Mouse (Mus musculus): Measurements from ENCODE around the gene Kif1c.

DNA sequence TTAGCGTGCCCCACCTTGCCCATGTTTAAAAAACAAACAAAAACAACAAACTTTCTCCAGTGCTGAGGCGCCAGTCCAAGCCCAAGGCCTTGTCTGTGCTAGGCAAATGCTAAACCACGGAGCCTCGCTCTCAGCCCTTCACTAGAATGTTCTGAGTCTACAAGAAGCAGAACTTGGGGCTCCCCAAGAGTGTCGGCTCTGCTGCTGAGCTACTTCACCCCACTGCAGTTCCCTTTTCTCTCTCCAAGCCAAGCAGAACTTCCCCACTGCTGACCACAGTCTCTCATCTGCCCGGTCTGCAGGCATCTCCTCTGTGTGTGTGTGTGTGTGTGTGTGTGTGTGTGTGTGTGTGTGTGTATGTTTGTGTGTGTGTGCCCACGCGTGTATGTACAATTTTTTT lies 20.5 kb upstream of the Kif1c start:
- TF ChIP-seq POLR2A (IDR thresholded peaks at IDR 0.05; ENCODE audit: control insufficient read depth in 1 of 2, insufficient read depth in 1 of 2, low read depth in 1 of 2, low read length in 2 of 2, poor library complexity in 1 of 2), result no peak
- no peak for TF ChIP-seq TCF12 (IDR thresholded peaks at IDR 0.05; ENCODE audit: low read depth, low read length)
- TF ChIP-seq HCFC1 (IDR thresholded peaks at IDR 0.05; ENCODE audit: low read depth, low read length), result no peak
- TF ChIP-seq MEF2A (IDR thresholded peaks at IDR 0.05; ENCODE audit: extremely low read depth, insufficient replicate concordance, low read depth, low read length, poor library complexity, severe bottlenecking), result no peak
- TF ChIP-seq NELFE (IDR thresholded peaks at IDR 0.05; ENCODE audit: low read depth, low read length), result no peak
- TF ChIP-seq ELF1 (IDR thresholded peaks at IDR 0.05; ENCODE audit: low read depth, low read length), result no peak
- TF ChIP-seq E2F4 (IDR thresholded peaks at IDR 0.05; ENCODE audit: borderline replicate concordance, low read depth, low read length), result no peak
- TF ChIP-seq CTCF (IDR thresholded peaks at IDR 0.05 in 2 of 3, conservative IDR thresholded peaks at IDR 0.05 in 1 of 3; ENCODE audit: control insufficient read depth in 1 of 3, insufficient read depth in 1 of 3, low read depth in 2 of 3, low read length in 3 of 3, poor library complexity in 1 of 3, severe bottlenecking in 1 of 3), result no peak
- no peak for TF ChIP-seq MAZ (IDR thresholded peaks at IDR 0.05; ENCODE audit: low read depth, low read length)
- peak in 1 of 2 experiments; percentile 67; a peak in 1 of 4 replicates for TF ChIP-seq EP300 (IDR thresholded peaks at IDR 0.05; ENCODE audit: low read depth in 1 of 2, low read length in 2 of 2)
- no peak for TF ChIP-seq MXI1 (IDR thresholded peaks at IDR 0.05; ENCODE audit: low read depth, low read length)
